In the genomic region with DNA sequence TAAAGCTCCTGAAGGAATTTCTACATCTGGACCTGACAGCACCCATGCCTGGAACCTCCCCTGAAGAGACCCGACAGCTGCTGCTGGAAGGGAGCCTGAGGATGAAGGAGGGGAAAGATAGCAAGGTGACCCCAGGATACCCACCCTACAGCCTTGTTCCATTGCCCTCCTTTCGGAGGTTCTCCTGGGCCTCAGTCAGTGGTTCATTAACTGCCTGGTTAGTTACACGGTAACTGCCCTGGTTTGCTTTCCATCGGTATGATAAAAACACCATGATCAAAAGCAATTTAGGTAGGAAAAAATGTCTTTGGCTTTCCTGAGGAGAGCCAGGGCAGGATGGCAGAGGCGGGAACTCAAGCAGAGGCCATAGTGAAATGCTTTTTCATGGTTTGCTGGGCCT, we compare ENCODE assay signal across 8 mouse cellular contexts. TPM values are rescaled to one million over a fixed set of nuclear protein-coding genes. Genes with fewer than 3 reads are reported as not detected.
DNase-seq lines count a peak whose midpoint lies in the region; ATAC-seq lines count a peak whose summit lies in the region.

No protein-coding gene starts in this region.

- intact Hi-C loops in heart, postnatal 36 days (cut with DNase I): no loop called here

- no peak for DNase-seq in heart, embryonic 10.5 days (ENCODE audit: low spot score)
- DNase-seq in heart, postnatal 36 days: no peak
- no peak for DNase-seq in midbrain, embryonic 10.5 days (ENCODE audit: low spot score)
- no peak for DNase-seq in midbrain, embryonic 11.5 days (ENCODE audit: low spot score, missing footprints)
- no peak for DNase-seq in ovary, postnatal 14 days (ENCODE audit: low spot score)
- no peak for DNase-seq in gastrocnemius, postnatal 25 days

- no peak for ATAC-seq in midbrain, embryonic 11.5 days (ENCODE audit: low FRiP score)
- ATAC-seq in limb, embryonic 13.5 days (ENCODE audit: low FRiP score, low read depth): no peak
- no peak for ATAC-seq in stomach, embryonic 16.5 days (ENCODE audit: insufficient read depth, low FRiP score)

- peaks cover 24% of the 10 kb centered on the region for H3K4me1 ChIP-seq in heart, embryonic 10.5 days
- peaks cover 34% of the 10 kb centered on the region for H3K4me1 ChIP-seq in midbrain, embryonic 10.5 days
- H3K4me1 ChIP-seq in midbrain, embryonic 11.5 days (ENCODE audit: control insufficient read depth, insufficient read depth, low read length): peaks cover 10% of the 10 kb centered on the region
- peaks cover 20% of the 10 kb centered on the region for H3K4me1 ChIP-seq in limb, embryonic 13.5 days
- H3K4me1 ChIP-seq in stomach, embryonic 16.5 days (ENCODE audit: control insufficient read depth, insufficient read depth, low read length): peaks cover 13% of the 10 kb centered on the region; the same call in 1 of the 2 replicates

- H3K4me2 ChIP-seq in midbrain, embryonic 11.5 days: no peak overlapping the region
- H3K4me2 ChIP-seq in limb, embryonic 13.5 days (replicated peaks): peak overlapping the region; percentile 73
- H3K4me2 ChIP-seq in stomach, embryonic 16.5 days (ENCODE audit: low read depth, low read length): 0 out of 2 replicates have a peak overlapping the region, but pooled peaks have one; percentile 79

- no peak overlapping the region for H3K9ac ChIP-seq in midbrain, embryonic 11.5 days (ENCODE audit: low read length)
- H3K9ac ChIP-seq in limb, embryonic 13.5 days: no peak overlapping the region
- H3K9ac ChIP-seq in stomach, embryonic 16.5 days (ENCODE audit: low read length): 0 out of 2 replicates have a peak overlapping the region, but pooled peaks have one; percentile 31

- peaks cover 82% of the 10 kb centered on the region for H3K36me3 ChIP-seq in heart, embryonic 10.5 days
- peaks cover 54% of the 10 kb centered on the region for H3K36me3 ChIP-seq in midbrain, embryonic 10.5 days
- H3K36me3 ChIP-seq in midbrain, embryonic 11.5 days (ENCODE audit: control insufficient read depth, insufficient read depth, low read length): no peaks in the 10 kb centered on the region
- H3K36me3 ChIP-seq in limb, embryonic 13.5 days: peaks cover 87% of the 10 kb centered on the region
- H3K36me3 ChIP-seq in stomach, embryonic 16.5 days (ENCODE audit: control insufficient read depth, insufficient read depth, low read length): peaks cover 10% of the 10 kb centered on the region; the same call in 1 of the 2 replicates

- peak overlapping the region; percentile 59 for H3K4me3 ChIP-seq in heart, embryonic 10.5 days
- H3K4me3 ChIP-seq in midbrain, embryonic 10.5 days: peak overlapping the region; percentile 56; the same call in 1 of the 2 replicates
- no peak overlapping the region for H3K4me3 ChIP-seq in midbrain, embryonic 11.5 days (ENCODE audit: low read depth, low read length)
- no peak overlapping the region for H3K4me3 ChIP-seq in limb, embryonic 13.5 days
- H3K4me3 ChIP-seq in stomach, embryonic 16.5 days (replicated peaks; ENCODE audit: low read length): no peak overlapping the region

- 82% methylated on average over 5 of the region's 5 CpGs for WGBS in heart, embryonic 10.5 days
- 88% methylated on average over 5 of the region's 5 CpGs for WGBS in midbrain, embryonic 10.5 days
- WGBS in midbrain, embryonic 11.5 days: 92% methylated on average over 5 of the region's 5 CpGs
- 85% methylated on average over 5 of the region's 5 CpGs for WGBS in limb, embryonic 13.5 days
- 86% methylated on average over 5 of the region's 5 CpGs for WGBS in stomach, embryonic 16.5 days

- no peak overlapping the region for H3K27ac ChIP-seq in heart, embryonic 10.5 days
- no peak overlapping the region for H3K27ac ChIP-seq in midbrain, embryonic 10.5 days (replicated peaks)
- no peak overlapping the region for H3K27ac ChIP-seq in midbrain, embryonic 11.5 days (ENCODE audit: low read depth, low read length)
- no peak overlapping the region for H3K27ac ChIP-seq in limb, embryonic 13.5 days
- H3K27ac ChIP-seq in stomach, embryonic 16.5 days (ENCODE audit: low read length): no peak overlapping the region

- H3K27me3 ChIP-seq in heart, embryonic 10.5 days (ENCODE audit: insufficient read depth, poor library complexity, severe bottlenecking): peaks cover 58% of the 10 kb centered on the region
- H3K27me3 ChIP-seq in midbrain, embryonic 10.5 days (ENCODE audit: low read depth, poor library complexity, severe bottlenecking): peaks cover 77% of the 10 kb centered on the region
- H3K27me3 ChIP-seq in midbrain, embryonic 11.5 days (ENCODE audit: control insufficient read depth, insufficient read depth, low read length): peaks cover 4% of the 10 kb centered on the region
- peaks cover 10% of the 10 kb centered on the region for H3K27me3 ChIP-seq in limb, embryonic 13.5 days
- no peaks in the 10 kb centered on the region for H3K27me3 ChIP-seq in stomach, embryonic 16.5 days (ENCODE audit: control insufficient read depth, insufficient read depth, low read length)

- no peaks in the 10 kb centered on the region for H3K9me3 ChIP-seq in heart, embryonic 10.5 days
- no peaks in the 10 kb centered on the region for H3K9me3 ChIP-seq in midbrain, embryonic 10.5 days (replicated peaks)
- H3K9me3 ChIP-seq in midbrain, embryonic 11.5 days (ENCODE audit: control insufficient read depth, low read length): no peaks in the 10 kb centered on the region
- no peaks in the 10 kb centered on the region for H3K9me3 ChIP-seq in limb, embryonic 13.5 days
- H3K9me3 ChIP-seq in stomach, embryonic 16.5 days (replicated peaks; ENCODE audit: control insufficient read depth, low read length): no peaks in the 10 kb centered on the region

RNA-seq across cellular contexts. Expression of gene Tnfrsf25, which starts 7.1 kb away (rescaled TPM):
- polyA plus RNA-seq in heart, embryonic 10.5 days (2016; fragmentation: Nextera tagmentation; extraction: Ambion mirVana): 0.90 and 1.3 TPM in 2 replicates
- 1 to 10 TPM in 1 of 2 experiments, under 1 TPM in 1; 0.81 to 3.2 TPM for total RNA-seq in heart, postnatal 36 days (2021)
- polyA plus RNA-seq in midbrain, embryonic 10.5 days (2016; fragmentation: Nextera tagmentation; extraction: Ambion mirVana): 0.47 and 1.0 TPM in 2 replicates
- 0.28 and 0.31 TPM in 2 replicates for polyA plus RNA-seq in midbrain, embryonic 11.5 days (2014; fragmentation: Nextera tagmentation; extraction: Ambion mirVana)
- 0.86 and 1.9 TPM in 2 replicates for polyA plus RNA-seq in limb, embryonic 13.5 days (2015; fragmentation: Nextera tagmentation; extraction: Ambion mirVana)
- polyA plus RNA-seq in stomach, embryonic 16.5 days (2015; fragmentation: Nextera tagmentation; extraction: Ambion mirVana): 1.5 and 2.1 TPM in 2 replicates
- 1 to 10 TPM; 1.2 TPM for total RNA-seq in gastrocnemius, postnatal 25 days (2021)

RNA-seq across cellular contexts. Expression of gene Plekhg5, which starts 36.4 kb away (rescaled TPM):
- polyA plus RNA-seq in heart, embryonic 10.5 days (2016; fragmentation: Nextera tagmentation; extraction: Ambion mirVana): 10.1 and 10.2 TPM in 2 replicates
- 10 to 100 TPM; 14.9 to 21.9 TPM for total RNA-seq in heart, postnatal 36 days (2021)
- polyA plus RNA-seq in midbrain, embryonic 10.5 days (2016; fragmentation: Nextera tagmentation; extraction: Ambion mirVana): 8.1 and 9.5 TPM in 2 replicates
- polyA plus RNA-seq in midbrain, embryonic 11.5 days (2014; fragmentation: Nextera tagmentation; extraction: Ambion mirVana): 3.6 and 5.1 TPM in 2 replicates
- 17.3 TPM in 2 replicates for polyA plus RNA-seq in limb, embryonic 13.5 days (2015; fragmentation: Nextera tagmentation; extraction: Ambion mirVana)
- polyA plus RNA-seq in stomach, embryonic 16.5 days (2015; fragmentation: Nextera tagmentation; extraction: Ambion mirVana): 12.3 and 14.1 TPM in 2 replicates
- total RNA-seq in gastrocnemius, postnatal 25 days (2021): 1 to 10 TPM; 5.0 to 6.5 TPM

RNA-seq across cellular contexts. Expression of gene Espn, which starts 43.5 kb away (rescaled TPM):
- polyA plus RNA-seq in heart, embryonic 10.5 days (2016; fragmentation: Nextera tagmentation; extraction: Ambion mirVana): 1.4 and 4.0 TPM in 2 replicates
- 1 to 10 TPM; 1.8 to 2.7 TPM for total RNA-seq in heart, postnatal 36 days (2021)
- polyA plus RNA-seq in midbrain, embryonic 10.5 days (2016; fragmentation: Nextera tagmentation; extraction: Ambion mirVana): 0.94 and 1.4 TPM in 2 replicates
- 0.33 and 0.61 TPM in 2 replicates for polyA plus RNA-seq in midbrain, embryonic 11.5 days (2014; fragmentation: Nextera tagmentation; extraction: Ambion mirVana)
- 0.88 and 1.5 TPM in 2 replicates for polyA plus RNA-seq in limb, embryonic 13.5 days (2015; fragmentation: Nextera tagmentation; extraction: Ambion mirVana)
- polyA plus RNA-seq in stomach, embryonic 16.5 days (2015; fragmentation: Nextera tagmentation; extraction: Ambion mirVana): 8.6 and 9.1 TPM in 2 replicates
- under 1 TPM; 0.23 to 0.38 TPM for total RNA-seq in gastrocnemius, postnatal 25 days (2021)

RNA-seq across cellular contexts. Expression of gene Hes2, which starts 50.0 kb away (rescaled TPM):
- polyA plus RNA-seq in heart, embryonic 10.5 days (2016; fragmentation: Nextera tagmentation; extraction: Ambion mirVana): not detected in 2 replicates
- not detected for total RNA-seq in heart, postnatal 36 days (2021)
- 0.79 and 1.3 TPM in 2 replicates for polyA plus RNA-seq in midbrain, embryonic 10.5 days (2016; fragmentation: Nextera tagmentation; extraction: Ambion mirVana)
- 1.0 and 1.4 TPM in 2 replicates for polyA plus RNA-seq in midbrain, embryonic 11.5 days (2014; fragmentation: Nextera tagmentation; extraction: Ambion mirVana)
- not detected in 2 replicates for polyA plus RNA-seq in limb, embryonic 13.5 days (2015; fragmentation: Nextera tagmentation; extraction: Ambion mirVana)
- polyA plus RNA-seq in stomach, embryonic 16.5 days (2015; fragmentation: Nextera tagmentation; extraction: Ambion mirVana): 0.56 and 0.75 TPM in 2 replicates
- total RNA-seq in gastrocnemius, postnatal 25 days (2021): not detected

Comparison
In these comparisons a context has a peak if more than half of its experiments do, and no peak if none do; other contexts are left out.
1. H3K4me3 ChIP-seq: peak in heart, embryonic 10.5 days (single experiment) and midbrain, embryonic 10.5 days (single experiment); none in midbrain, embryonic 11.5 days (single experiment), limb, embryonic 13.5 days (single experiment) and stomach, embryonic 16.5 days (single experiment).